Comparison of ENCODE assay signal across 21 mouse cellular contexts in genomic region chr2:62460815-62461450, GRCm38 (mm10). TPM values are rescaled to one million over a fixed set of nuclear protein-coding genes. Genes with fewer than 3 reads are reported as not detected.
DNase-seq lines count a peak whose midpoint lies in the region; ATAC-seq and TF ChIP-seq lines count a peak whose summit lies in the region.
"Had no signal": no experiment of that assay in that cellular context is flagged by ENCODE, and none has a peak within 500 bp of the region (broad histone marks: within the 10 kb centered on the region; RNA-seq: fewer than 3 reads in every experiment).

No protein-coding gene starts in this region.

- 77% methylated on average over 12 of the region's 12 CpGs for WGBS in heart, adult 2 months

- no peaks in the 10 kb centered on the region for H3K79me2 ChIP-seq in heart, adult 2 months (replicated peaks; ENCODE audit: control insufficient read depth, insufficient read depth, low read length)

- no peak for TF ChIP-seq POLR2A in heart, adult 2 months (IDR thresholded peaks at IDR 0.05; ENCODE audit: insufficient read depth, low read depth, low read length)
- no peak for TF ChIP-seq POLR2A in bone marrow macrophage, adult 2 months (IDR thresholded peaks at IDR 0.05; ENCODE audit: borderline replicate concordance, low read depth, low read length)

- no peaks in the 10 kb centered on the region for H3K4me1 ChIP-seq in heart, adult 2 months (ENCODE audit: control insufficient read depth, insufficient read depth, low read length)
- H3K4me1 ChIP-seq in bone marrow macrophage, adult 2 months (ENCODE audit: control insufficient read depth, insufficient read depth, low read length): peaks cover 15% of the 10 kb centered on the region
- H3K4me1 ChIP-seq: hindbrain, embryonic 13.5 days; intestine, embryonic 15.5 days; liver, embryonic 12.5 days; midbrain, embryonic 10.5 days; neural tube, embryonic 12.5 days had no signal

- no peak overlapping the region for H3K27ac ChIP-seq in heart, adult 2 months
- H3K27ac ChIP-seq in bone marrow macrophage, adult 2 months (ENCODE audit: insufficient read depth, low read depth, low read length): peak overlapping the region; percentile 36
- H3K27ac ChIP-seq: embryonic facial prominence, embryonic 15.5 days; hindbrain, embryonic 13.5 days; liver, embryonic 12.5 days; midbrain, embryonic 10.5 days; neural tube, embryonic 12.5 days; stomach, postnatal 0 days had no signal

- no peak overlapping the region for H3K9ac ChIP-seq in heart, adult 2 months (ENCODE audit: low read depth, low read length)
- H3K9ac ChIP-seq: embryonic facial prominence, embryonic 15.5 days; hindbrain, embryonic 13.5 days; intestine, embryonic 15.5 days; liver, embryonic 12.5 days; neural tube, embryonic 12.5 days had no signal

- no peak for TF ChIP-seq CTCF in heart, adult 2 months (IDR thresholded peaks at IDR 0.05)
- TF ChIP-seq CTCF in bone marrow macrophage, adult 2 months (IDR thresholded peaks at IDR 0.05; ENCODE audit: low read depth, low read length): no peak

- DNase-seq in heart, adult 11 months: peak; percentile 82
- DNase-seq in heart, adult 2 months: no peak
- peak; percentile 19 for DNase-seq in CD4-positive, CD25-positive, alpha-beta regulatory T cell, adult 2 months (ENCODE audit: low read depth, low spot score)
- no peak for DNase-seq in kidney, postnatal 14 days
- DNase-seq in adipocyte (ENCODE audit: low spot score): no peak
- DNase-seq: adrenal gland, adult 2 months; cerebellum, adult 9-11 months; gastrocnemius, postnatal 25 days; kidney, postnatal 36 days; lung, adult 2 months had no signal

- no peaks in the 10 kb centered on the region for H3K27me3 ChIP-seq in heart, adult 2 months (ENCODE audit: control insufficient read depth, insufficient read depth, low read length)
- H3K27me3 ChIP-seq: intestine, embryonic 15.5 days; liver, embryonic 12.5 days; neural tube, embryonic 12.5 days had no signal

- no peaks in the 10 kb centered on the region for H3K36me3 ChIP-seq in heart, adult 2 months (ENCODE audit: control insufficient read depth, insufficient read depth, low read length)
- H3K36me3 ChIP-seq: embryonic facial prominence, embryonic 15.5 days; hindbrain, embryonic 13.5 days; intestine, embryonic 15.5 days; liver, embryonic 12.5 days; midbrain, embryonic 10.5 days; neural tube, embryonic 12.5 days had no signal

- peak; percentile 25 for ATAC-seq in monocyte, adult 5-6 weeks (replicated peaks; ENCODE audit: insufficient number of reproducible peaks, low FRiP score, low TSS enrichment, poor library complexity, severe bottlenecking)
- ATAC-seq: liver, embryonic 12.5 days had no signal

- TF ChIP-seq EP300 in heart, adult 2 months (IDR thresholded peaks at IDR 0.05; ENCODE audit: insufficient read depth, low read depth, low read length): no peak

- intact Hi-C loops in heart, adult 2 months (cut with DNase I): no loop called here

- H3K4me3 ChIP-seq in heart, adult 2 months: no peak overlapping the region
- no peak overlapping the region for H3K4me3 ChIP-seq in bone marrow macrophage, adult 2 months (ENCODE audit: insufficient read depth, low read length)
- H3K4me3 ChIP-seq: embryonic facial prominence, embryonic 15.5 days; hindbrain, embryonic 13.5 days; intestine, embryonic 15.5 days; liver, embryonic 12.5 days; midbrain, embryonic 10.5 days; neural tube, embryonic 12.5 days had no signal

RNA-seq across cellular contexts. Expression of gene Gcg, which starts 22.5 kb away (rescaled TPM):
- not detected for total RNA-seq in heart, adult 2 months (2021)
- not detected in 2 replicates for polyA plus RNA-seq in heart, adult 2 months (2012; rRNA removed)
- not detected in 2 replicates for polyA plus RNA-seq in bone marrow macrophage, adult 2 months (2012; ENCODE audit: insufficient read depth, insufficient read length, missing spikeins)
- not detected in 3 replicates for total RNA-seq in monocyte, adult 5-6 weeks (2017)
- total RNA-seq: adrenal gland, adult 2 months; gastrocnemius, postnatal 25 days; heart, postnatal 10 days; left cerebral cortex, adult 8-10 months had no signal
- polyA plus RNA-seq: adrenal gland, adult 2 months; embryonic facial prominence, embryonic 15.5 days; lung, adult 2 months; midbrain, embryonic 10.5 days; neural tube, embryonic 12.5 days had no signal

RNA-seq across cellular contexts. Expression of gene Dpp4, which starts 48.9 kb away (rescaled TPM):
- 1 to 10 TPM; 4.1 to 4.2 TPM for total RNA-seq in heart, adult 2 months (2021)
- 2.4 and 4.5 TPM in 2 replicates for polyA plus RNA-seq in heart, adult 2 months (2012; rRNA removed)
- polyA plus RNA-seq in bone marrow macrophage, adult 2 months (2012; ENCODE audit: insufficient read depth, insufficient read length, missing spikeins): 0.34 and 0.60 TPM in 2 replicates
- 13.3 to 19.0 TPM (median 16.7 TPM) in 3 replicates for total RNA-seq in monocyte, adult 5-6 weeks (2017)

Comparison
In these comparisons a context has a peak if more than half of its experiments do, and no peak if none do; other contexts are left out.
1. DNase-seq: peak in heart, adult 11 months (single experiment) and CD4-positive, CD25-positive, alpha-beta regulatory T cell, adult 2 months (single experiment); none in heart, adult 2 months (0 of 2), kidney, postnatal 14 days (single experiment) and adipocyte (single experiment).